Mouse (Mus musculus) liver, embryonic 13.5 days (tissue): ENCODE measurements around the gene Ccdc151. TPM values are rescaled to one million over a fixed set of nuclear protein-coding genes. Genes with fewer than 3 reads are reported as not detected.

Experiments
- ATAC-seq: fragments of 200-750 bp; cut with Nextera tagmentation; 2 replicates; pipeline ENCODE4 v1.8.0; 2017; ENCODE audit warnings: low read depth, mild to moderate bottlenecking, moderate number of reproducible peaks, moderate library complexity
- DNase-seq: peaks from one replicate; pipeline ENCODE4 v3.0.0; 2022
- H3K27ac ChIP-seq: fragments of 300-500 bp; sonication (generic); 2 replicates; pipeline ENCODE4 v1.5.1; 2015; ENCODE audit warnings: moderate library complexity, mild to moderate bottlenecking, inconsistent platforms
- H3K27me3 ChIP-seq: fragments of 300-500 bp; sonication (generic); 2 replicates; pipeline ENCODE4 v1.6.1; 2015; ENCODE audit warnings: mild to moderate bottlenecking, inconsistent platforms
- H3K36me3 ChIP-seq: fragments of 300-500 bp; sonication (generic); 2 replicates; pipeline ENCODE4 v1.6.1; 2015; ENCODE audit warnings: mild to moderate bottlenecking, inconsistent platforms
- H3K4me1 ChIP-seq: fragments of 300-500 bp; sonication (generic); replicated peaks from 2 replicates; pipeline ENCODE4 v1.6.1; 2015; ENCODE audit warnings: inconsistent platforms
- H3K4me2 ChIP-seq: fragments of 300-500 bp; sonication (generic); 2 replicates; pipeline ENCODE4 v1.6.1; 2015; ENCODE audit warnings: inconsistent platforms, mild to moderate bottlenecking, moderate library complexity
- H3K4me3 ChIP-seq: fragments of 300-500 bp; sonication (generic); replicated peaks from 2 replicates; pipeline ENCODE4 v1.5.1; 2015; ENCODE audit warnings: mild to moderate bottlenecking, inconsistent platforms
- H3K9ac ChIP-seq: fragments of 300-500 bp; sonication (generic); 2 replicates; pipeline ENCODE4 v1.6.1; 2015; ENCODE audit warnings: mild to moderate bottlenecking, inconsistent platforms
- H3K9me3 ChIP-seq: fragments of 300-500 bp; sonication (generic); replicated peaks from 2 replicates; pipeline ENCODE4 v1.6.1; 2016; ENCODE audit warnings: inconsistent platforms
- WGBS: fragments of 180-500 bp; shearing (Covaris S2); methylation state at CpG from one replicate; pipeline ENCODE4 v1.1.7; 2015; ENCODE audit not compliant: insufficient replicate concordance; 5-methylcytosine and 5-hydroxymethylcytosine counted together
- polyA plus RNA-seq: library from polyadenylated mRNA; unstranded; fragments of >200 nt; fragmentation: Nextera tagmentation; extraction: Ambion mirVana; gene quantifications from 2 replicates; pipeline ENCODE4 v1.2.1, GENCODE M21; 2015

The Ccdc151 gene
- polyA plus RNA-seq, 1 experiment from 2014 or later: not detected

DNA sequence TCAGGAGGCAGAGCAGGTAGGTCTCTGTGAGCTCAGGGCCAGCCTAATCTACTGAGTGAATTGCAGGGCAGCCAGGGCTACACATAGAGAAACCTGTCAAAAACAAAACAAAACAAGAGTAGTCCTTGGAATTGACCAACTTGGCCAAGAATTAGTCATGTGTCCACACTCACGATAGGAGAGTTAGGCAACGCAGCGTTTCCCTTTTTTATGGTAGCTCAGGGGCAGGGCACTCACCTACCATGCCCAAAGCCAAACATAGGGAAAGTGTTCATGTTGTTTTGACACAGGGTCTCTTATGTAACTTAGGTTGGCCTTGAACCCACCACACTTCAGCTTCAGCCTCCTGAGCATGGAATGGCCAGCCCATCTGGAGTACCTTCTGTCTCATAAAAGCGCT lies 33.1 kb downstream of the Ccdc151 start:
- WGBS: 73% methylated on average over 4 of the region's 4 CpGs

DNA sequence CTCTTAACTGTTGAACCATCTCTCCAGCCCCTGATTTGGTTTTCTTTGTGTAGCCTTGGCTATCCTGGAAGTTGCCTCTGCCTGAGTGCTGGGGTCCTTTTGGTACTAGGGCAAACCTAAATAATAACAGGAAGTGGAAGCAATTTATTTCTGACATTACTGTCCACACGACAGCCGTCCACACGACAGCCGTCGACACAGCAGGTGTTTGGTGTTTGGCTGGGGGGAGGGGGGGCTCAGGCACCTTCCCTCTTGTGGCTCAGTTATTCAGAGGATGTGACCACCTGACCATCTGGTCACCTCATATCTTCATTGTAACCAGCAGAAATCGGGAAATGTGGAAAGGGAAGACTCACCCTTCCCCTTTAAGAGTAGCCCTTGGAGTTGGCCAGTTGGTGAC lies 33.6 kb downstream of the Ccdc151 start:
- no peak overlapping the region for H3K4me3 ChIP-seq
- peaks cover 19% of the 10 kb centered on the region for H3K27me3 ChIP-seq
- no peak overlapping the region for H3K9ac ChIP-seq
- H3K36me3 ChIP-seq: no peaks in the 10 kb centered on the region
- H3K4me1 ChIP-seq: peaks cover 9% of the 10 kb centered on the region
- WGBS: 30% methylated on average over 6 of the region's 6 CpGs
- no peaks in the 10 kb centered on the region for H3K9me3 ChIP-seq
- no peak overlapping the region for H3K4me2 ChIP-seq
- DNase-seq: no peak
- H3K27ac ChIP-seq: no peak overlapping the region
- no peak for ATAC-seq

More for the DNA sequence above, 33.1 kb downstream of the Ccdc151 start:
- H3K27me3 ChIP-seq: peaks cover 21% of the 10 kb centered on the region
- ATAC-seq: no peak
- no peak overlapping the region for H3K9ac ChIP-seq
- H3K4me2 ChIP-seq: no peak overlapping the region
- DNase-seq: no peak
- H3K36me3 ChIP-seq: no peaks in the 10 kb centered on the region
- no peaks in the 10 kb centered on the region for H3K9me3 ChIP-seq
- peaks cover 4% of the 10 kb centered on the region for H3K4me1 ChIP-seq
- H3K27ac ChIP-seq: no peak overlapping the region
- H3K4me3 ChIP-seq: no peak overlapping the region

DNA sequence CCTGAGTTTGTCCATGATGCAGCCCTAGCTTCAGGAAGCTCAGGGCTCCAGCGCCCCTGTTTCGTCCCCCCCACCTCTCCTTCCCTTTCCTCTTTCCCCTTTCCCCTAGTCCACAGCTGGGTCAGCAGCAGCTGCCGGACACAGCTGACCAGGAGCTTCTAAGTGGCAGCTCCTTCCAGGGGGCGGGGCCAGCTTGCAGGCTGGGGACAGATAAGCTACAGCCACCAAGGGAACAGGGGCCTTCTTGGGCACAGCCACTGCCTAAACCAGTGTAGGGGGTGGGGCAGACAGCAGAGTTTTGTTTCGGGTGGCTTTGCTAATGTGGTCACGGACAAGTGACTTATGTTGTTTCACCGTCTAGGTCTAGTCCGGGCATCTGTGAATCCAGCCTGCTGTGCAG lies 39.0 kb downstream of the Ccdc151 start, which contains the start of gene Epor:
TSS of gene Epor (minus strand) at position 90 of the 400 bp plus-strand sequence.
- H3K9ac ChIP-seq: peak within 1 kb of the TSS; percentile 98
- WGBS: 2% methylated on average over 8 of the region's 8 CpGs
- peaks cover 37% of the 10 kb centered on the region for H3K36me3 ChIP-seq
- H3K27ac ChIP-seq: peak within 1 kb of the TSS; percentile 99
- H3K4me3 ChIP-seq: peak within 1 kb of the TSS; percentile 85
- peak; percentile 88 for DNase-seq
- no peaks in the 10 kb centered on the region for H3K9me3 ChIP-seq
- H3K27me3 ChIP-seq: 0 out of 2 replicates have a peak, but pooled peaks cover 6% of the 10 kb centered on the region
- H3K4me1 ChIP-seq: peaks cover 45% of the 10 kb centered on the region
- peak within 1 kb of the TSS; percentile 84 for H3K4me2 ChIP-seq
- ATAC-seq: peak; percentile 72

DNA sequence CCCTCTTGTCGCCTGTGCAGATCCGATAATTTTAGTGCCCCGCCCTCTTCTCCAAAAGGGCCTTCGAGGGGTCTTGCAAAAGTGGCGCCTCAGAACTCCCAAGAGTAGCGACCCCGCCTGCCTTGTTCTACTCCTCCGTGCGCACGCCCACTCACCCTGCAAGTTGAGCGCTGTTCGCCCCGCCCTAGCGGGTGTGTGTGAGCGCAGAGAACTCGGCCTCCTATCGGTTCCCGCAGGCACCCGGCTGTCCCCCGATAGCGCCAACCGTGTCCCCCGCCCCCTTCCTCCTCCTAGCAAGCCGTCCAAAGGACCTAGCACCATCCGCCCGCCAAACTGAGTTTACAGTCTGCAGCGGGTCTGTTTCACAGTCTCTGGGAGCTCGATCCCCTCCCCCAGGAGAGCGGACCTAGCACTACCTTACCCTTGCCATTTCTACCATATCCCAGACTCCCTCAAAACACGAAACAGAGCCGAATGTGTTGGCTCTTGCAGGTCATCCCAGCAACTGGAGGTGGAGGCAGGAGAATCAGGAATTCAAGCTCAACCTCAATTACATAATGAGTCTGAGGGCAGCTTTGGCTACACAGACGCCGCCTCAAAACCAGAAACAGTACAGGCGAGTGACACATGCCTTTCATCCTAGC lies 39.9 kb downstream of the Ccdc151 start:
- Histone ChIP-seq H3K9me3 (no peaks in the 10 kb centered on the region), H3K4me1 (peaks cover 52% of the 10 kb centered on the region), H3K4me3 (peak overlapping the region; percentile 85), H3K27ac (peak overlapping the region; percentile 99), H3K9ac (peak overlapping the region; percentile 98), H3K4me2 (peak overlapping the region; percentile 84), H3K27me3 (0 out of 2 replicates have a peak, but pooled peaks cover 6% of the 10 kb centered on the region), H3K36me3 (peaks cover 45% of the 10 kb centered on the region)
- peak; percentile 92 for ATAC-seq
- DNase-seq: peak; percentile 99
- 2% methylated on average over 34 of the region's 34 CpGs for WGBS

DNA sequence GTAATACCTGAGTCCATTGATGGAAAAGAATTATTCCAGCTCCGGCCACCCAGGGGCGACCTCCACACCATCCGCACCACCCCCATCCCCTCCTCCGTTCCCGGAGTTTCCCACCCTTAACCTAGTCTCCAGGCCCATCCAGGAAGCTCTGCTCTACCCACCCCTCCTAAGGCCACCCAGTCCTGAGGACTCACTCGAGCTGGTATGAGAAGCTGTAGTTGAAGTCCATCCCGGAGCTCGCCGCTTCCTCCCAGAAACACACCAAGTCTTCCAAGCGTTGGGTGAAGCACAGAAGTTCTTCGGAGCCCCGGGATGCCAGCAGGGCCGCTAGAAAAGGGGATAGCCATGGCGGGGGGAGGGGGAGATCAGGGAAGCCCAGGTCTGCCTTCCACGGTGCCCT lies 40.4 kb downstream of the Ccdc151 start:
- DNase-seq (no peak), ATAC-seq (peak; percentile 4; the same call in 1 of the 2 replicates)
- 0 out of 2 replicates have a peak, but pooled peaks cover 6% of the 10 kb centered on the region for H3K27me3 ChIP-seq
- H3K4me1 ChIP-seq: peaks cover 57% of the 10 kb centered on the region
- H3K4me3 ChIP-seq: peak overlapping the region; percentile 85
- peak overlapping the region; percentile 84 for H3K4me2 ChIP-seq
- H3K9me3 ChIP-seq: no peaks in the 10 kb centered on the region
- H3K36me3 ChIP-seq: peaks cover 49% of the 10 kb centered on the region
- peak overlapping the region; percentile 98 for H3K9ac ChIP-seq
- peak overlapping the region; percentile 99 for H3K27ac ChIP-seq
- under 1% methylated on average over 15 of the region's 15 CpGs for WGBS

DNA sequence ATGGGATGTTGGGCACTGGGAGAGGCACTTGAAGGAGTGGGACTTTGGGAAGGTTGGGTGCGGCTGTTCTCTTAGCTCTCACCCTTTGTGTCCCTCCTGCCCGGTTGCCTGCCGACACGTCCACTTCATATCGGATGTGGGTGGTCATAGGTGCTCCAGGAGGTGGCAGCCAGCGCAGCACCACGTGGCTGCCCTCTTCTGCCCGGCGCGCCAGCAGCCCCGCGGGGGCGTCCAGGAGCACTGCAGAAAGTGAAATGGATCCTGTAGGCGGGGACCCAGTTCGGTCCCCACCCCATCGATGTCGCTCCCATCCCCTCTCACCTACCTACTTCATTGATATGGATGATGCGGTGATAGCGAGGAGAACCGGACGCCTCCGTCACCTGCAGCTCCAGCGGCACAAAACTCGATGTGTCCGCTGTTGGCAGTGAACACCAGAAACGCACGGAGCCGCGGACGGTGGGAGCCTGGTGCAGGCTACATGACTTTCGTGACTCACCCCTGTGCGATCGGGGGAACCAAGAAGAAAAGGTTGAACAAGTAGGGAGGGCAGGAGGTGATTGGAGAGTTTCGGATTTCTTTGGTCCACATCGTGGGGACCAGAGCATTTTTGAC lies 41.0 kb downstream of the Ccdc151 start:
- 0 out of 2 replicates have a peak, but pooled peaks cover 6% of the 10 kb centered on the region for H3K27me3 ChIP-seq
- 2% methylated on average over 35 of the region's 35 CpGs for WGBS
- peaks cover 62% of the 10 kb centered on the region for H3K4me1 ChIP-seq
- peak overlapping the region; percentile 85 for H3K4me3 ChIP-seq
- ATAC-seq: peak; percentile 2; the same call in 1 of the 2 replicates
- H3K4me2 ChIP-seq: peak overlapping the region; percentile 84
- peak; percentile 54 for DNase-seq
- no peaks in the 10 kb centered on the region for H3K9me3 ChIP-seq
- H3K9ac ChIP-seq: peak overlapping the region; percentile 98
- peaks cover 49% of the 10 kb centered on the region for H3K36me3 ChIP-seq
- H3K27ac ChIP-seq: peak overlapping the region; percentile 99

DNA sequence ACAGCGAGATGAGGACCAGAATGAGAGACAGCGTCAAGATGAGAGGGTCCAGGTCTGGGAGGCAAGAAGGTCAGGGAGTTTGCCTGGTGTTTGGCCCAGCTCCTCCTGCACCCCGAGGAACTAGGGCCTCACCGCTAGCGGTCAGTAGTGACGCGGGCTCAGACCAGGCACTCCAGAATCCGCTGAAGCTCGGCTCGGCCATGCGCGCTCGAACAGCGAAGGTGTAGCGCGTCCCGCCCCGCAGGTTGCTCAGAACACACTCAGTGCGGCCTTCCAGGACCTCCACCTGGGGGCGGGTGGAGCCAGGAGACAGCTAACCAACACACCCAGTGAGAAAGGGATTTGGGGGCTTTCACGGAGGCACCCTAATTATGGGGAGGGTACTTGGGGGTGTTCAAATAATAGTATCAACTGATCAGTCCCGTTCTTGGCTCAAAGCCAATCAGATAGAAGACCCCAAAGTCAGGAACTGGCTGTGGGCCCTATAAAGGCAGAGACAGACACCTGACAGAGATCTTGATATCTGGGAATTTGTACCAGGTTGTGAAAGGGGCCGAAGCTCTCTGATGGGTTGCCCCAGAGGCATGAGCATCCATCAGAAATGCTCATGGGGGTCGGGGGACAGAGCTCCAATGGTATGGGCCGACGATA lies 41.8 kb downstream of the Ccdc151 start:
- Histone ChIP-seq H3K36me3 (peaks cover 49% of the 10 kb centered on the region), H3K9ac (peak overlapping the region; percentile 98), H3K4me2 (peak overlapping the region; percentile 84), H3K4me1 (peaks cover 66% of the 10 kb centered on the region), H3K9me3 (no peaks in the 10 kb centered on the region), H3K27me3 (0 out of 2 replicates have a peak, but pooled peaks cover 6% of the 10 kb centered on the region), H3K27ac (peak overlapping the region; percentile 99), H3K4me3 (peak overlapping the region; percentile 85)
- DNase-seq (no peak), ATAC-seq (no peak)
- 39% methylated on average over 26 of the region's 26 CpGs for WGBS

DNA sequence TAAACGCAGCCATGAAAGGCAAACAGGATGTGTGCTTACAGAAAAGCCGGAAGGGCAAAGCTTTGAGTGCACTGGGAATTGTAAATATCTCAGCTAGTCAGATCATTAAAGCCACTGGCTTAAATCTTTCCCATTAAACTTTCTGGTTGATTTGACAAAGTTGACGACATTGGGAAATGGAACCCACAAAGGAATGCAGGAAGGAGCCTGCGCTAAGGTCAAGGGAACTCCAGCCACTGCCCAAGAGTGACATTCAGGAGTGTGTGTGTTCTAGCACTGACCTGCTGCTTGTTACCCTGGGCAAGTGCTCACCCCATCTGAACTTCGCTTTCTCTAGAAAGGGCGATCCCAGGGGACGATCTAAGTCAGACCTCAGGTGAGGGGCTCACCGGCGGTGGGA lies 42.3 kb downstream of the Ccdc151 start:
- peak overlapping the region; percentile 84 for H3K4me2 ChIP-seq
- 0 out of 2 replicates have a peak, but pooled peaks cover 6% of the 10 kb centered on the region for H3K27me3 ChIP-seq
- peak overlapping the region; percentile 99 for H3K27ac ChIP-seq
- DNase-seq (no peak), ATAC-seq (no peak)
- peak overlapping the region; percentile 85 for H3K4me3 ChIP-seq
- 68% methylated on average over 9 of the region's 9 CpGs for WGBS
- H3K9ac ChIP-seq: peak overlapping the region; percentile 98
- peaks cover 67% of the 10 kb centered on the region for H3K4me1 ChIP-seq
- H3K9me3 ChIP-seq: no peaks in the 10 kb centered on the region
- peaks cover 49% of the 10 kb centered on the region for H3K36me3 ChIP-seq

DNA sequence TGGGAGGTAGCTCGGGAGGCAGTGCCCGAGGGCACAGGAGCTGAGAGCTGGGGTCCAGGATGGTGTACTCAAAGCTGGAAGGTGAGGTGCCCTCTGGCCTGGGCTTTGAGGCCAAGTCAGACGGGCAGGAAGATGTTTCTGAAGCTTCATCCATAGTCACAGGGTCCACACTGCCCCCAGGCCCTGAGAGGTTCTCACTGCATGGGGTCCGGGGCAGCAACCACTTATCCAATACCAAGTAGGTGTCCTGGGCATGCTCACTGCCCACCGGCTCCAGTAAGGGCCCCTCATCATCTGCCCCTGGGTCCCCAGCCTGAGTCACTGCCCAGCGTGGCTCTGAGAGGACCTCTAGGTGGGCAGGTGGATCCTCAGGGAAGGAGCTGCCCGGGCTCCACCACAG lies 43.2 kb downstream of the Ccdc151 start:
- Histone ChIP-seq H3K9ac (peak overlapping the region; percentile 98), H3K27me3 (0 out of 2 replicates have a peak, but pooled peaks cover 6% of the 10 kb centered on the region), H3K4me3 (peak overlapping the region; percentile 85), H3K36me3 (peaks cover 49% of the 10 kb centered on the region), H3K4me1 (peaks cover 69% of the 10 kb centered on the region), H3K9me3 (no peaks in the 10 kb centered on the region), H3K4me2 (peak overlapping the region; percentile 84), H3K27ac (peak overlapping the region; percentile 99)
- 85% methylated on average over 7 of the region's 7 CpGs for WGBS
- no peak for DNase-seq
- ATAC-seq: no peak

DNA sequence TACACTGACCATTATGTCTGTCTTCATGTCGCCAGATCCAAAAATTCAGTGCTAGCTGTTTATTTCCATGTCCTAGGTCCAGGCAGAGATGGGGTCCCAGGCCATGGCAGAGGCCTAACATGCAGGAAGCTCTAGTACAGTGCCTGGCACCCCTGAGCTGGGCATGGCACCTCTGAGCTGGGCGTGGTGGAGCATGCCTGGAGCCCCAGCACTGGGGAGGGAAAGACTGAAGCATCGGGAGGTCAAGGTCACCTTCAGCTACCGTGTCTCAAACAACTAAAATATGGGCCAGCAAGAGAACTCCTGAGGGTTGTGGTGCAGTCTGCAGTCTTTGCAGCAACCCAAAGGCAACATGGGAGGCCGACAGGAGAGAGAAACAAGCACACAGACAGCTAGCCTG lies 44.1 kb downstream of the Ccdc151 start:
- Histone ChIP-seq H3K27me3 (0 out of 2 replicates have a peak, but pooled peaks cover 6% of the 10 kb centered on the region), H3K9ac (peak overlapping the region; percentile 98), H3K9me3 (no peaks in the 10 kb centered on the region), H3K36me3 (peaks cover 49% of the 10 kb centered on the region), H3K4me3 (0 out of 2 replicates have a peak overlapping the region, but pooled peaks have one; percentile 85), H3K27ac (peak overlapping the region; percentile 99), H3K4me2 (peak overlapping the region; percentile 84; the same call in 1 of the 2 replicates), H3K4me1 (peaks cover 62% of the 10 kb centered on the region)
- ATAC-seq (no peak), DNase-seq (no peak)
- 82% methylated on average over 5 of the region's 5 CpGs for WGBS
